Mouse (Mus musculus) embryonic facial prominence, embryonic 13.5 days (tissue): Measurements from ENCODE around the gene Aqp7. TPM values are rescaled to one million over a fixed set of nuclear protein-coding genes. Genes with fewer than 3 reads are reported as not detected.

ENCODE experiments used
- ATAC-seq: fragments of 200-750 bp; cut with Nextera tagmentation; 2 replicates; pipeline ENCODE4 v1.8.0; 2017; ENCODE audit warnings: low read depth; ENCODE audit not compliant: insufficient number of reproducible peaks, insufficient read depth, low FRiP score, low TSS enrichment
- H3K27ac ChIP-seq: fragments of 300-500 bp; sonication (generic); 2 replicates; pipeline ENCODE4 v1.5.1; 2015; ENCODE audit warnings: moderate library complexity, mild to moderate bottlenecking, inconsistent platforms
- H3K27me3 ChIP-seq: fragments of 300-500 bp; sonication (generic); 2 replicates; pipeline ENCODE4 v1.6.1; 2015; ENCODE audit warnings: mild to moderate bottlenecking, inconsistent platforms
- H3K36me3 ChIP-seq: fragments of 300-500 bp; sonication (generic); 2 replicates; pipeline ENCODE4 v1.6.1; 2015; ENCODE audit warnings: mild to moderate bottlenecking, inconsistent platforms
- H3K4me1 ChIP-seq: fragments of 300-500 bp; sonication (generic); 2 replicates; pipeline ENCODE4 v1.6.1; 2015; ENCODE audit warnings: inconsistent platforms
- H3K4me2 ChIP-seq: fragments of 300-500 bp; sonication (generic); 2 replicates; pipeline ENCODE4 v1.6.1; 2015; ENCODE audit warnings: moderate library complexity, mild to moderate bottlenecking, inconsistent platforms
- H3K4me3 ChIP-seq: fragments of 300-500 bp; sonication (generic); 2 replicates; pipeline ENCODE4 v1.5.1; 2015; ENCODE audit warnings: mild to moderate bottlenecking, inconsistent platforms
- H3K9ac ChIP-seq: fragments of 300-500 bp; sonication (generic); 2 replicates; pipeline ENCODE4 v1.6.1; 2015; ENCODE audit warnings: mild to moderate bottlenecking, inconsistent platforms
- H3K9me3 ChIP-seq: fragments of 300-500 bp; sonication (generic); 2 replicates; pipeline ENCODE4 v1.6.1; 2016; ENCODE audit warnings: inconsistent platforms
- WGBS: fragments of 180-500 bp; shearing (Covaris S2); methylation state at CpG from one replicate; pipeline ENCODE4 v1.1.7; 2015; ENCODE audit warnings: mixed read lengths; 5-methylcytosine and 5-hydroxymethylcytosine counted together
- polyA plus RNA-seq: library from polyadenylated mRNA; unstranded; fragments of >200 nt; fragmentation: Nextera tagmentation; extraction: Ambion mirVana; gene quantifications from 2 replicates; pipeline ENCODE4 v1.2.1, GENCODE M21; 2015

Aqp7 gene
- polyA plus RNA-seq, 1 experiment from 2014 or later = 0.10 TPM

GRCm38 (mm10) chr4:41031242-41031641 is 16.7 kb downstream of the Aqp7 start:
- Histone ChIP-seq H3K36me3 (peaks cover 16% of the 10 kb centered on the region), H3K9me3 (no peaks in the 10 kb centered on the region), H3K27ac (no peak overlapping the region), H3K27me3 (no peaks in the 10 kb centered on the region), H3K4me1 (no peaks in the 10 kb centered on the region), H3K9ac (no peak overlapping the region), H3K4me2 (no peak overlapping the region), H3K4me3 (no peak overlapping the region)
- WGBS = 81% methylated on average over 3 of the region's 3 CpGs
- ATAC-seq = no peak

GRCm38 (mm10) chr4:41029372-41029771 is 18.6 kb downstream of the Aqp7 start:
- Histone ChIP-seq H3K27me3 (no peaks in the 10 kb centered on the region), H3K36me3 (peaks cover 32% of the 10 kb centered on the region), H3K4me3 (no peak overlapping the region), H3K4me1 (no peaks in the 10 kb centered on the region), H3K9ac (no peak overlapping the region), H3K27ac (no peak overlapping the region), H3K9me3 (no peaks in the 10 kb centered on the region), H3K4me2 (no peak overlapping the region)
- ATAC-seq = no peak
- 90% methylated on average over 5 of the region's 5 CpGs for WGBS

- no peak for ATAC-seq
- H3K36me3 ChIP-seq = peaks cover 43% of the 10 kb centered on the region
These were observed 19.7 kb downstream of the Aqp7 start for GRCm38 (mm10) chr4:41028272-41028671.

GRCm38 (mm10) chr4:41027872-41028271 is 20.1 kb downstream of the Aqp7 start:
- H3K27ac ChIP-seq = no peak overlapping the region
- no peak for ATAC-seq
- H3K9me3 ChIP-seq = no peaks in the 10 kb centered on the region
- H3K4me2 ChIP-seq = no peak overlapping the region
- 91% methylated on average over 3 of the region's 3 CpGs for WGBS
- H3K4me3 ChIP-seq = no peak overlapping the region
- no peak overlapping the region for H3K9ac ChIP-seq
- no peaks in the 10 kb centered on the region for H3K4me1 ChIP-seq
- no peaks in the 10 kb centered on the region for H3K27me3 ChIP-seq
- H3K36me3 ChIP-seq = peaks cover 46% of the 10 kb centered on the region

More at GRCm38 (mm10) chr4:41028272-41028671, 19.7 kb downstream of the Aqp7 start:
- Histone ChIP-seq H3K4me2 (no peak overlapping the region), H3K9ac (no peak overlapping the region), H3K27ac (no peak overlapping the region), H3K4me3 (no peak overlapping the region), H3K4me1 (no peaks in the 10 kb centered on the region), H3K27me3 (no peaks in the 10 kb centered on the region), H3K9me3 (no peaks in the 10 kb centered on the region)
- 81% methylated on average over 4 of the region's 4 CpGs for WGBS

- WGBS = 48% methylated on average over 8 of the region's 8 CpGs
- H3K36me3 ChIP-seq = peaks cover 61% of the 10 kb centered on the region
- no peak overlapping the region for H3K4me3 ChIP-seq
- H3K4me2 ChIP-seq = no peak overlapping the region
- no peaks in the 10 kb centered on the region for H3K27me3 ChIP-seq
- H3K9ac ChIP-seq = no peak overlapping the region
- no peaks in the 10 kb centered on the region for H3K4me1 ChIP-seq
- no peak overlapping the region for H3K27ac ChIP-seq
- ATAC-seq = no peak
- no peaks in the 10 kb centered on the region for H3K9me3 ChIP-seq
These were observed 21.7 kb downstream of the Aqp7 start for GRCm38 (mm10) chr4:41026086-41026787.

GRCm38 (mm10) chr4:41021094-41021493 is 26.8 kb downstream of the Aqp7 start:
- Histone ChIP-seq H3K27ac (no peak overlapping the region), H3K4me3 (no peak overlapping the region), H3K4me2 (no peak overlapping the region), H3K27me3 (no peaks in the 10 kb centered on the region), H3K4me1 (no peaks in the 10 kb centered on the region), H3K9ac (no peak overlapping the region), H3K36me3 (peaks cover 81% of the 10 kb centered on the region), H3K9me3 (no peaks in the 10 kb centered on the region)
- no peak for ATAC-seq
- WGBS = 91% methylated on average over 5 of the region's 5 CpGs

GRCm38 (mm10) chr4:41015798-41016197 is 32.1 kb downstream of the Aqp7 start:
- H3K9me3 ChIP-seq = no peaks in the 10 kb centered on the region
- no peak overlapping the region for H3K4me2 ChIP-seq
- no peak overlapping the region for H3K27ac ChIP-seq
- H3K4me3 ChIP-seq = no peak overlapping the region
- no peaks in the 10 kb centered on the region for H3K27me3 ChIP-seq
- ATAC-seq = no peak
- no peak overlapping the region for H3K9ac ChIP-seq
- H3K36me3 ChIP-seq = peaks cover 88% of the 10 kb centered on the region
- H3K4me1 ChIP-seq = no peaks in the 10 kb centered on the region
- WGBS = 95% methylated on average over 5 of the region's 5 CpGs

GRCm38 (mm10) chr4:41013351-41013750 is 34.6 kb downstream of the Aqp7 start:
- Histone ChIP-seq H3K36me3 (peaks cover 94% of the 10 kb centered on the region), H3K9me3 (no peaks in the 10 kb centered on the region), H3K4me2 (no peak overlapping the region), H3K4me1 (no peaks in the 10 kb centered on the region), H3K9ac (no peak overlapping the region), H3K27me3 (no peaks in the 10 kb centered on the region), H3K4me3 (no peak overlapping the region), H3K27ac (no peak overlapping the region)
- ATAC-seq = no peak
- 92% methylated on average over 3 of the region's 3 CpGs for WGBS

- H3K9me3 ChIP-seq = no peaks in the 10 kb centered on the region
- ATAC-seq = no peak
- H3K9ac ChIP-seq = no peak overlapping the region
- no peak overlapping the region for H3K4me2 ChIP-seq
- H3K4me1 ChIP-seq = no peaks in the 10 kb centered on the region
- peaks cover 90% of the 10 kb centered on the region for H3K36me3 ChIP-seq
- WGBS = 90% methylated on average over 9 of the region's 9 CpGs
- H3K4me3 ChIP-seq = no peak overlapping the region
- no peaks in the 10 kb centered on the region for H3K27me3 ChIP-seq
- no peak overlapping the region for H3K27ac ChIP-seq
These were observed 46.9 kb downstream of the Aqp7 start for GRCm38 (mm10) chr4:41000842-41001639.

- peaks cover 95% of the 10 kb centered on the region for H3K36me3 ChIP-seq
- H3K9me3 ChIP-seq = no peaks in the 10 kb centered on the region
- no peak for ATAC-seq
- H3K27ac ChIP-seq = no peak overlapping the region
- WGBS = 85% methylated on average over 1 of the region's 1 CpGs
- H3K27me3 ChIP-seq = no peaks in the 10 kb centered on the region
- H3K9ac ChIP-seq = no peak overlapping the region
- H3K4me1 ChIP-seq = no peaks in the 10 kb centered on the region
- H3K4me3 ChIP-seq = no peak overlapping the region
- no peak overlapping the region for H3K4me2 ChIP-seq
These were observed 47.7 kb downstream of the Aqp7 start for GRCm38 (mm10) chr4:41000271-41000670.

GRCm38 (mm10) chr4:40997916-40998315 is 50.0 kb downstream of the Aqp7 start:
- Histone ChIP-seq H3K36me3 (peaks cover 91% of the 10 kb centered on the region), H3K4me2 (no peak overlapping the region), H3K9me3 (no peaks in the 10 kb centered on the region), H3K27ac (no peak overlapping the region), H3K9ac (no peak overlapping the region), H3K4me1 (no peaks in the 10 kb centered on the region), H3K27me3 (no peaks in the 10 kb centered on the region), H3K4me3 (no peak overlapping the region)
- 93% methylated on average over 4 of the region's 4 CpGs for WGBS
- ATAC-seq = no peak

- Histone ChIP-seq H3K4me3 (no peak overlapping the region), H3K4me1 (no peaks in the 10 kb centered on the region), H3K4me2 (no peak overlapping the region), H3K36me3 (peaks cover 93% of the 10 kb centered on the region), H3K9me3 (no peaks in the 10 kb centered on the region), H3K27ac (no peak overlapping the region), H3K9ac (no peak overlapping the region), H3K27me3 (no peaks in the 10 kb centered on the region)
- ATAC-seq = no peak
- WGBS = 97% methylated on average over 6 of the region's 6 CpGs
These were observed 51.6 kb downstream of the Aqp7 start for GRCm38 (mm10) chr4:40996302-40996701.
